Mouse (Mus musculus) olfactory bulb, adult 2 months (tissue): ENCODE data around the gene Zfp39.

Experiments
- CTCF ChIP-seq: fragments of 200-500 bp; IDR thresholded peaks from 2 replicates; pipeline ENCODE4 v1.5.1; 2012; ENCODE audit warnings: low read depth, mild to moderate bottlenecking, low read length, moderate library complexity; ENCODE audit not compliant: insufficient read depth
- POLR2A ChIP-seq: fragments of 200-500 bp; IDR thresholded peaks from 2 replicates; pipeline ENCODE4 v1.6.1; 2012; ENCODE audit warnings: mild to moderate bottlenecking, low read depth, low read length, moderate library complexity; ENCODE audit not compliant: insufficient read depth

DNA sequence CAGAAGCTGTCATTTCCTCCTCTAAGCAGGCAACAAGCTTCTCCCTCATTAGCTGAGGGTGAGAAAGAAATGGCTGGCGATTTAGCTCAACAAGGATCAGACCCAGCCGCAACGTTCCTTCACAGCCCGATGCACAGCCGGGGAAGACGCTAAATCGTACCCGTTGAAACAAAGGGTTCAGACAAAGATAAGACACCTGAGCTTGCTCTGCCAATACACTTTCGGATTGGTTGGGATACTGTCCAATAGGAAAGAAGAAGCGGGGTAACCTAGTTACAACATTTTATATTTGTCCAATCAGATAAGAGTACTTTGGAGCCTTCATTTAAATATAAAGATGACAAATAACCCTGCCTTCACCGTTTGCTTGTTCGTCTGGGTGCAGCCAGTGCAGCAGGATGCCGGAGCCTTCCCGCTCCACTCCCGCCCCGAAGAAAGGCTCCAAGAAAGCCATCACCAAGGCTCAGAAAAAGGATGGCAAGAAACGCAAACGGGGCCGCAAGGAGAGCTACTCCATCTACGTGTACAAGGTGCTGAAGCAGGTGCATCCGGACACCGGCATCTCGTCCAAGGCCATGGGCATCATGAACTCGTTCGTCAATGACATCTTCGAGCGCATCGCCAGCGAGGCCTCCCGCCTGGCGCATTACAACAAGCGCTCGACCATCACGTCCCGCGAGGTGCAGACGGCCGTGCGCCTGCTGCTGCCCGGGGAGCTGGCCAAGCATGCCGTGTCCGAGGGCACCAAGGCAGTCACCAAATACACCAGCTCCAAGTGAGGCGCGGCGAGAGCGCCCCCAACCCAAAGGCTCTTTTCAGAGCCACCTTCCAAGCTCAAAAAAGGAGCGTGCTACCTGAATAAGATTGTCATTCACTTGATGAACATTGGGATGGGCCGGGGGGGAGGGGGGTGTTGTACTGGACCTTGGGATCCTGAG, 44.8 kb upstream of the Zfp39 start, which contains the start of gene Hist3h2ba:
- TF ChIP-seq POLR2A (peak; percentile 99), CTCF (no peak)
